Mouse (Mus musculus): ENCODE results near the gene Eva1b.

GRCm38 (mm10) chr4:126115871-126116521, 31.5 kb upstream of the Eva1b start:
- TF ChIP-seq CTCF (conservative IDR thresholded peaks at IDR 0.05; ENCODE audit: insufficient read depth, insufficient read length, low read depth, low read length) (no peak), POLR2A (IDR thresholded peaks at IDR 0.05; ENCODE audit: low read depth, low read length) (no peak)
